Mouse (Mus musculus) myocyte (in vitro differentiated cells): Measurements from ENCODE around the gene Kxd1.

ENCODE experiments used
- CEBPB ChIP-seq: IDR thresholded peaks from 2 replicates; pipeline ENCODE4 v1.6.1; 2011; ENCODE audit warnings: mild to moderate bottlenecking, moderate library complexity; ENCODE audit not compliant: poor library complexity, insufficient read depth, severe bottlenecking
- MAX ChIP-seq: IDR thresholded peaks from one replicate; pipeline ENCODE4 v1.6.1; 2011; ENCODE audit warnings: low read depth, mild to moderate bottlenecking, control low read depth
- MYOG ChIP-seq, 3 experiments: IDR thresholded peaks; one replicate each; pipeline ENCODE4 v1.6.1; 2011; ENCODE audit warnings: control low read depth in 2 of 3, low read depth in 2 of 3, mild to moderate bottlenecking in 2 of 3; ENCODE audit not compliant: insufficient read length in 2 of 3, control insufficient read depth in 1 of 3, insufficient read depth in 1 of 3
- POLR2A ChIP-seq: IDR thresholded peaks from one replicate; pipeline ENCODE4 v1.6.1; 2011; ENCODE audit warnings: low read depth, mild to moderate bottlenecking, control low read depth, moderate library complexity; ENCODE audit not compliant: insufficient read length

GRCm38 (mm10) chr8:70553740-70554139 is 26.0 kb upstream of the Kxd1 start:
- TF ChIP-seq POLR2A (no peak), CEBPB (no peak), MYOG (IDR thresholded peaks at IDR 0.05; ENCODE audit: control insufficient read depth in 1 of 3, insufficient read depth in 1 of 3, insufficient read length in 2 of 3, low read depth in 2 of 3) (no peak), MAX (no peak)
